Mouse (Mus musculus) limb, embryonic 10.5 days (tissue): ENCODE results near the gene Morn1. TPM values are rescaled to one million over a fixed set of nuclear protein-coding genes. Genes with fewer than 3 reads are reported as not detected.

Source experiments
- DNase-seq: peaks from one replicate; pipeline ENCODE4 v3.0.0-alpha.2; 2017; ENCODE audit warnings: low spot score
- H3K27ac ChIP-seq: fragments of 300-500 bp; sonication (generic); 2 replicates; pipeline ENCODE4 v1.5.1; 2016; ENCODE audit warnings: mild to moderate bottlenecking
- H3K27me3 ChIP-seq: fragments of 300-500 bp; sonication (generic); 2 replicates; pipeline ENCODE4 v1.6.1; 2016; ENCODE audit warnings: low read depth, mild to moderate bottlenecking; ENCODE audit not compliant: poor library complexity, severe bottlenecking
- H3K36me3 ChIP-seq: fragments of 300-500 bp; sonication (generic); 2 replicates; pipeline ENCODE4 v1.6.1; 2016; ENCODE audit warnings: mild to moderate bottlenecking, moderate library complexity
- H3K4me1 ChIP-seq: fragments of 300-500 bp; sonication (generic); 2 replicates; pipeline ENCODE4 v1.6.1; 2016
- H3K4me3 ChIP-seq: fragments of 300-500 bp; sonication (generic); 2 replicates; pipeline ENCODE4 v1.5.1; 2016; ENCODE audit warnings: mild to moderate bottlenecking, moderate library complexity
- H3K9me3 ChIP-seq: fragments of 300-500 bp; sonication (generic); replicated peaks from 2 replicates; pipeline ENCODE4 v1.6.1; 2016; ENCODE audit warnings: mild to moderate bottlenecking
- WGBS: fragments of 180-500 bp; shearing (Covaris S2); methylation state at CpG from one replicate; pipeline ENCODE4 v1.1.7; 2016; 5-methylcytosine and 5-hydroxymethylcytosine counted together
- polyA plus RNA-seq: library from polyadenylated mRNA; unstranded; fragments of >200 nt; fragmentation: Nextera tagmentation; extraction: Ambion mirVana; gene quantifications from 2 replicates; pipeline ENCODE4 v1.2.1, GENCODE M21; 2016

Morn1 gene
- polyA plus RNA-seq, 1 experiment from 2014 or later = 6.5 TPM

GRCm38 (mm10) chr4:155164550-155164949 is 78.2 kb downstream of the Morn1 start:
- Histone ChIP-seq H3K27me3 (no peaks in the 10 kb centered on the region), H3K4me3 (no peak overlapping the region), H3K27ac (no peak overlapping the region), H3K9me3 (no peaks in the 10 kb centered on the region; the same call in 1 of the 2 replicates), H3K4me1 (peaks cover 71% of the 10 kb centered on the region), H3K36me3 (peaks cover 14% of the 10 kb centered on the region)
- 89% methylated on average over 6 of the region's 6 CpGs for WGBS
- no peak for DNase-seq

- H3K27me3 ChIP-seq = no peaks in the 10 kb centered on the region
- H3K4me1 ChIP-seq = peaks cover 64% of the 10 kb centered on the region
- no peak overlapping the region for H3K27ac ChIP-seq
- peaks cover 8% of the 10 kb centered on the region for H3K36me3 ChIP-seq
- no peak for DNase-seq
- no peaks in the 10 kb centered on the region; the same call in 1 of the 2 replicates for H3K9me3 ChIP-seq
- no peak overlapping the region for H3K4me3 ChIP-seq
Measured at GRCm38 (mm10) chr4:155165861-155166260, 79.5 kb downstream of the Morn1 start.

- no peak overlapping the region for H3K4me3 ChIP-seq
- DNase-seq = no peak
- no peak overlapping the region for H3K27ac ChIP-seq
- H3K4me1 ChIP-seq = peaks cover 64% of the 10 kb centered on the region
- no peaks in the 10 kb centered on the region; the same call in 1 of the 2 replicates for H3K9me3 ChIP-seq
- WGBS = 95% methylated on average over 8 of the region's 8 CpGs
- H3K36me3 ChIP-seq = peaks cover 8% of the 10 kb centered on the region
- no peaks in the 10 kb centered on the region for H3K27me3 ChIP-seq
Measured at GRCm38 (mm10) chr4:155168835-155169252, 82.5 kb downstream of the Morn1 start.

- H3K27me3 ChIP-seq = no peaks in the 10 kb centered on the region
- no peak overlapping the region for H3K27ac ChIP-seq
- DNase-seq = no peak
- 0 out of 2 replicates have a peak, but pooled peaks cover 2% of the 10 kb centered on the region for H3K36me3 ChIP-seq
- no peaks in the 10 kb centered on the region for H3K9me3 ChIP-seq
- 84% methylated on average over 8 of the region's 8 CpGs for WGBS
- no peak overlapping the region for H3K4me3 ChIP-seq
- peaks cover 69% of the 10 kb centered on the region for H3K4me1 ChIP-seq
Measured at GRCm38 (mm10) chr4:155170614-155171212, 84.3 kb downstream of the Morn1 start.

GRCm38 (mm10) chr4:155171961-155172533 is 85.7 kb downstream of the Morn1 start:
- Histone ChIP-seq H3K36me3 (no peaks in the 10 kb centered on the region), H3K4me1 (peaks cover 69% of the 10 kb centered on the region), H3K4me3 (no peak overlapping the region), H3K27ac (peak overlapping the region; percentile 83; the same call in 1 of the 2 replicates), H3K27me3 (no peaks in the 10 kb centered on the region), H3K9me3 (no peaks in the 10 kb centered on the region)
- 80% methylated on average over 5 of the region's 5 CpGs for WGBS
- no peak for DNase-seq

GRCm38 (mm10) chr4:155172909-155173821 is 86.8 kb downstream of the Morn1 start:
- no peaks in the 10 kb centered on the region for H3K36me3 ChIP-seq
- H3K4me3 ChIP-seq = peak overlapping the region; percentile 28
- peak; percentile 83 for DNase-seq
- H3K4me1 ChIP-seq = peaks cover 80% of the 10 kb centered on the region
- 22% methylated on average over 21 of the region's 21 CpGs for WGBS
- peak overlapping the region; percentile 83 for H3K27ac ChIP-seq
- no peaks in the 10 kb centered on the region for H3K9me3 ChIP-seq
- H3K27me3 ChIP-seq = no peaks in the 10 kb centered on the region

GRCm38 (mm10) chr4:155173822-155174785 is 87.7 kb downstream of the Morn1 start:
- Histone ChIP-seq H3K27me3 (no peaks in the 10 kb centered on the region), H3K4me3 (peak overlapping the region; percentile 28), H3K4me1 (peaks cover 90% of the 10 kb centered on the region), H3K9me3 (no peaks in the 10 kb centered on the region), H3K27ac (peak overlapping the region; percentile 83), H3K36me3 (no peaks in the 10 kb centered on the region)
- no peak for DNase-seq
- WGBS = 16% methylated on average over 16 of the region's 17 CpGs

- H3K9me3 ChIP-seq = no peaks in the 10 kb centered on the region
- H3K27me3 ChIP-seq = no peaks in the 10 kb centered on the region
- no peaks in the 10 kb centered on the region for H3K36me3 ChIP-seq
- H3K4me1 ChIP-seq = peaks cover 90% of the 10 kb centered on the region
- H3K27ac ChIP-seq = peak overlapping the region; percentile 74
- no peak for DNase-seq
- no peak overlapping the region for H3K4me3 ChIP-seq
- 28% methylated on average over 3 of the region's 3 CpGs for WGBS
Measured at GRCm38 (mm10) chr4:155176210-155176609, 89.8 kb downstream of the Morn1 start.

- 26% methylated on average over 6 of the region's 6 CpGs for WGBS
- peak; percentile 61 for DNase-seq
- peak overlapping the region; percentile 22 for H3K4me3 ChIP-seq
Measured at GRCm38 (mm10) chr4:155178274-155178673, 91.9 kb downstream of the Morn1 start.

GRCm38 (mm10) chr4:155178981-155179512 is 92.7 kb downstream of the Morn1 start:
- H3K4me3 ChIP-seq = peak overlapping the region; percentile 21
- H3K27ac ChIP-seq = peak overlapping the region; percentile 74
- H3K4me1 ChIP-seq = peaks cover 81% of the 10 kb centered on the region
- H3K9me3 ChIP-seq = no peaks in the 10 kb centered on the region
- no peak for DNase-seq
- 41% methylated on average over 3 of the region's 3 CpGs for WGBS
- no peaks in the 10 kb centered on the region for H3K27me3 ChIP-seq
- 0 out of 2 replicates have a peak, but pooled peaks cover 4% of the 10 kb centered on the region for H3K36me3 ChIP-seq

More at GRCm38 (mm10) chr4:155178274-155178673, 91.9 kb downstream of the Morn1 start:
- Histone ChIP-seq H3K9me3 (no peaks in the 10 kb centered on the region), H3K27me3 (no peaks in the 10 kb centered on the region), H3K27ac (peak overlapping the region; percentile 74), H3K36me3 (no peaks in the 10 kb centered on the region), H3K4me1 (peaks cover 83% of the 10 kb centered on the region)

- Histone ChIP-seq H3K4me1 (peaks cover 78% of the 10 kb centered on the region), H3K27me3 (no peaks in the 10 kb centered on the region), H3K36me3 (peaks cover 9% of the 10 kb centered on the region; the same call in 1 of the 2 replicates), H3K9me3 (no peaks in the 10 kb centered on the region), H3K4me3 (no peak overlapping the region), H3K27ac (no peak overlapping the region)
- 88% methylated on average over 7 of the region's 7 CpGs for whole genome bisulfite sequencing
- DNase-seq = no peak
Measured at GRCm38 (mm10) chr4:155183201-155183600, 96.8 kb downstream of the Morn1 start.
